Mouse (Mus musculus): Measurements from ENCODE around the gene F8a. TPM values are rescaled to one million over a fixed set of nuclear protein-coding genes. Genes with fewer than 3 reads are reported as not detected.

The F8a gene
- polyA plus RNA-seq, 1 experiment, result 7.6 TPM

Other genes starting within 250 kb of the F8a start
- gene Zfp185, start 241.0 kb upstream of the F8a start, polyA plus RNA-seq (2012; rRNA removed), result 5.9 and 6.7 TPM in 2 replicates
- not detected in 2 replicates for gene Pnma5, start 191.2 kb upstream of the F8a start, polyA plus RNA-seq (2012; rRNA removed)
- gene Pnma3, start 163.5 kb upstream of the F8a start, polyA plus RNA-seq (2012; rRNA removed), result not detected in 2 replicates
- gene Xlr4a, start 145.8 kb upstream of the F8a start, polyA plus RNA-seq (2012; rRNA removed), result 0.17 TPM in 1 of 2 replicates, not detected in the other
- 0.08 and 0.22 TPM in 2 replicates for gene Xlr3a, start 131.2 kb upstream of the F8a start, polyA plus RNA-seq (2012; rRNA removed)
- gene Gm14685, start 111.2 kb upstream of the F8a start, polyA plus RNA-seq (2012; rRNA removed), result 0.07 TPM in 1 of 2 replicates, not detected in the other
- not detected in 2 replicates for gene Xlr5b, start 79.5 kb upstream of the F8a start, polyA plus RNA-seq (2012; rRNA removed)
- gene DXBay18, start 78.8 kb upstream of the F8a start, polyA plus RNA-seq (2012; rRNA removed), result 0.16 TPM in 1 of 2 replicates, not detected in the other
- gene Spin2d, start 51.3 kb upstream of the F8a start, polyA plus RNA-seq (2012; rRNA removed), result not detected in 2 replicates
- 0.56 and 1.5 TPM in 2 replicates for gene Xlr3b, start 36.1 kb upstream of the F8a start, polyA plus RNA-seq (2012; rRNA removed)
- 0.38 TPM in 1 of 2 replicates, not detected in the other for gene Xlr4b, start 14.0 kb upstream of the F8a start, polyA plus RNA-seq (2012; rRNA removed)
- not detected in 2 replicates for gene Xlr4c, start 14.8 kb downstream of the F8a start, polyA plus RNA-seq (2012; rRNA removed)
- gene Xlr3c, start 37.1 kb downstream of the F8a start, polyA plus RNA-seq (2012; rRNA removed), result not detected in 2 replicates
- not detected in 2 replicates for gene Xlr5a, start 64.7 kb downstream of the F8a start, polyA plus RNA-seq (2012; rRNA removed)
- gene Xlr5c, start 64.7 kb downstream of the F8a start, polyA plus RNA-seq (2012; rRNA removed), result 0.11 TPM in 1 of 2 replicates, not detected in the other
- gene Gm45015, start 108.5 kb downstream of the F8a start, polyA plus RNA-seq (2012; rRNA removed), result not detected in 2 replicates
- gene Zfp275, start 114.3 kb downstream of the F8a start, polyA plus RNA-seq (2012; rRNA removed), result 6.3 and 6.8 TPM in 2 replicates
- 0.04 TPM in 1 of 2 replicates, not detected in the other for gene Gm18336, start 170.4 kb downstream of the F8a start, polyA plus RNA-seq (2012; rRNA removed)
- gene Zfp92, start 182.8 kb downstream of the F8a start, polyA plus RNA-seq (2012; rRNA removed), result 0.06 TPM in 1 of 2 replicates, not detected in the other
- gene Trex2, start 207.1 kb downstream of the F8a start, polyA plus RNA-seq (2012; rRNA removed), result not detected in 2 replicates
- 12.9 and 13.8 TPM in 2 replicates for gene Haus7, start 230.8 kb downstream of the F8a start, polyA plus RNA-seq (2012; rRNA removed)

Data from kidney, adult 2 months (tissue).